Mouse (Mus musculus) stomach, postnatal 0 days (tissue): ENCODE measurements at regions not wholly inside any gene's neighbourhood (a gene's known extent, or its start where the extent isn't known, plus 50 kb on each side); places are given as distances from the start of the nearest gene placed in this dataset.

Experiments used
- CTCF ChIP-seq: IDR thresholded peaks from 2 replicates; pipeline ENCODE4 v1.5.1; 2016; ENCODE audit warnings: antibody characterized with exemption, low read depth, mild to moderate bottlenecking, moderate library complexity
- EP300 ChIP-seq: optimal IDR thresholded peaks from 2 replicates; pipeline ENCODE3; 2016; ENCODE audit warnings: antibody characterized with exemption

GRCm38 (mm10) chr3:134369126-134369525, 132.8 kb downstream of the Cxxc4 start:
- no peak for TF ChIP-seq CTCF
- no peak for TF ChIP-seq EP300
